Mouse (Mus musculus) gastrocnemius, postnatal 10 days (tissue): Measurements from ENCODE around the gene Vps37d. TPM values are rescaled to one million over a fixed set of nuclear protein-coding genes. Genes with fewer than 3 reads are reported as not detected.

Experiments
- DNase-seq: peaks from one replicate; pipeline ENCODE4 v3.0.0; 2021; ENCODE audit warnings: mixed read lengths
- long read RNA-seq, 2 experiments: library from polyadenylated mRNA; stranded (forward); transcript quantifications; one replicate each; pipeline ENCODE4 v2.0.0; 2021
- total RNA-seq, 2 experiments: library from RNA; stranded (reverse); gene quantifications; 2 replicates each; pipeline ENCODE4 v1.2.3; 2021

The Vps37d gene
- total RNA-seq, result 1 to 10 TPM; 2.3 to 3.0 TPM
- long read RNA-seq, experiment 1, partial matches to known transcripts, result 1 of 3 reads
- long read RNA-seq, experiment 1, other reads (novel, unspliced or antisense), result 0 of 3 reads
- long read RNA-seq, experiment 2, partial matches to known transcripts, result 0 of 4 reads
- long read RNA-seq, experiment 2, other reads (novel, unspliced or antisense), result 1 of 4 reads

DNA sequence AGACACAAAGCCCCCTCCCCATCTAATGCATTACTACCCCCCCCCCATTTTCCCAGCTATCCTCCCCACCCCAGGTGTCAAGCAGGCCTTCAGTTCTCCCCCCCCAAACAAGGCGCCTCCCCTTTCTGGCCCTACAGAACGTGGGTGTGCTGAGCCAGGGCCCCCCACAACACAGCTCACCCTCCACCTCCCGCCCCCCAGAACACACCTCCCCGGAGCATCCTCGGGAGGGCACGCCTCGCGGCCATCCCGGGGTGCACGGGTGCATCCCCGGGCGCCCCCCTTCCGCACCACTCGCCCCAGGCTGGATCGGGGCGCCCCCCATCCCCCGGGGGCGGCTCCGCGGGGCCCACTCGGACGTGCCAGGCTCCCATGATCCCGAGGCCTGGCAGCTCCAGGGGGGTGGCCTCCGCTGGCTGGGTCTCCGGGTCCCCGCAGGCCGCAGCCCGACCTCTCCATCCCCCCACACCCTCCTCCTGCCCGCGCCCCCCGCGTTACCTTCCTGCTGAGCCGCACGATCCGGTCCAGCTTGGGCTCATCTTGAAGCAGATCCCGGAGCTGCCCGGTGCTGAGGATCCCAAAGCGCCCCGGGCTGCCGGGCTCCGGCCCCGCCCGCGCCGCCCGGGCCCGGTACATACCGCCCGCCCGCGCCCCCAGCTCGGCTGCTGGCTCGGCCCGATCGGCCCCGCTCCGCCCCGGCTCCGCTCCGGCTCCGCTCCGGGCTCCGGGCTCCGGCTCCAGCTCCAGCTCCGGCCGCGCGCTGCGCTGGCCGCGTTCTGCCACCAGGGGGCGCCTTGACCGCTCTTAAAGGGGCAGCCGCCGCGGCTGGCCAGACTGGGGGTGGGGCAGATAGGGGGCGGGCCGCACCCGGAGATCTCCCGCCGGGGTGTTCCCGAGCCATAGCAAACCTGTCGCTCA lies at the start of gene Vps37d:
Gene Vps37d, minus strand, starts transcription at position 703 of the 918 bp plus-strand sequence.
- peak; percentile 98 for DNase-seq

DNA sequence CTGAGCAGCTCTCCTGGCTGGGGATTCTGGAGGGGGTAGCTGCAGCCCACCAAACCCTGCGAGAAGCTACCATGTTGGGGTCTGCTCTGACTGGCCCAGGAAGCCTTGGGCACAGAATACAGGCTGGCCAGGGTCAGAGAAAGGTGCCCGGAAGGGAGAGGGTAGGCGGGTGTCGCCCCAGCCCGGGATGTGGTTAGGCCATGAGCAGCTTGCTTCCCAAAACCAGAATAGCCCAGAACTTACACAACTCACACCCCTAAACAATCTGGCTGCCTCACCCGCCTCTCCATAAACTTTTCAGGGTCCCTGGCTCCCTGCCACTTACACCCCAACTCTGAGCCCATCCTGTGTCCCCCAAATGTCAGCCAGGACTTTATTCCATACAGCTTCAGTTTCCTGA lies 49.6 kb upstream of the Vps37d start:
- no peak for DNase-seq

DNA sequence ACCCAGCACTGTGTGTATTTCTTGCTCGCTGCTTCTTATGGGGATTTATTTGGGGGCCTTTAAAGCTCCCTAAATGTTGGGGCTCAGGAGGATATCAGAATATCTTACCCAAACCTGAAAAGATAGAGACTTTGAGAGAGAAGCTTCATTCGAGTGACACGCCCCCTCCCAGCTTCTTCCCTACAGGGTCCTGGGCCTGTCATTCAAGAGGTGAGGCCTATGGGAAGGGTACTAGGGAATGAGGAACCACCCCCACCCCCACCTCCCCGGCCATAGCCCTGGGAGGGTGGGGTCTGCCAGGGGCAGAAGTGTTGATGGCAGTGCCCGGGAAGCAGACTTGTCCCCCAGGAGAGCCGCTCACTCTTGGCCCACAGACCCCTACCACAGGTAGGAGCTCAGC lies 48.1 kb upstream of the Vps37d start:
- DNase-seq, result no peak

DNA sequence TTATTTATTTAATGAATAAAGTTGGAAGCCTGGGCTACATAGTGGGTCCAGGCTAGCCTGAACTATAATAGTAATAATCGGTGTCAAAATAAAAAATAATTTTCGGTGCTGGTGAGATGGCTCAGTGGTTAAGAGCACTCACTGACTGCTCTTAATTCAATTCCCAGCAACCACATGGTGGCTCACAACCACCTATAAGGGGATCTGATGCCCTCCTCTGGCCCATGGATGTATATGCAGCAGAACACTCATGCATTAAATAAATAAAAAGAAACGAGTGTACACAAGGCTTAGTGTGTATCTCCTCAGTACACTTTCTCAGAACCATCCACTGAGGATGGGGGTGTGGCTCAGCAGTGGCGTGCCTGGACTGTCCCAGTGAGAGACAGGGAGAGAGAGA lies 42.7 kb upstream of the Vps37d start:
- no peak for DNase-seq

DNA sequence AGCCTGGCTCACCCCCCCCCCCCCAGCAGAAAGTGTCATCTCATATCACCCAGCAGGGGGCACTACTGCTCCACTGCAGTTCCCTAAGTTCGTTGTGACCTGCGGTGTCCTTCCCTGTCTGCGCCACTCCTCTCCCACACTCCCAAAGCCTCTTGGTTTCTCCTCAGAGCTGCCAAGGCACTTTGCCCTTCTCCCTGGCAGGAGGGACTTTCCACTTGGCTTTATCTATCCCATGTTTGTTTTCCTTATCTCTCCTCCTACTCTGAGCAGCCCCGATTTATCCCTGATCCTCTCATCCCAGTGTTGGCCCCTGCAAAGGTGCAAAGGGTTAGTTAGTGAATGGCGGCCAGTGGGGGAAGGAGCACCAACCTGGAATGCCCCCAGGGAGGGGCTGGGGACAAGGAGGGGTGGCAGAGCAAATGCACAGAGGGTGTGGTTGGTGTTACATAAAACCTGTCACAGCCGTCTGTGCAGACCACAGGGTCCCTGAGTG lies 40.6 kb upstream of the Vps37d start:
- peak; percentile 69 for DNase-seq

DNA sequence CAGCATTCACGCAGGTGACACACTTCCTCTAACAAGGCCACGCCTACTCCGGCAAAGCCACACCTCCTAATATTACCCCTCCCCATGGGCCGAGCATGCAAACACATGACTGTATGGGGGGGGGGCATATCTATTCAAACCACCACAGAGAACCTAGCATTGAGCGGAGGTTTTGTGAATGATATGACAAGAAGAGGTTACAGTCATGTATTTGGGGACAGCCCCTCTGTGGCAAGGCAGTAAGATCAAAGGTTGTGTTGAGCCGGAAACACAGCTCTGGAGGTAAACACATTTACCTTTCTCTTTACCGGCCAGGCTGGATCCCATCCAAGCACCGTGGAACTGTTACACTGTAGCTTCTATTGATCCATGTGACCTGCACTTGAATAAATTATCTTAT lies 37.2 kb upstream of the Vps37d start:
- no peak for DNase-seq

DNA sequence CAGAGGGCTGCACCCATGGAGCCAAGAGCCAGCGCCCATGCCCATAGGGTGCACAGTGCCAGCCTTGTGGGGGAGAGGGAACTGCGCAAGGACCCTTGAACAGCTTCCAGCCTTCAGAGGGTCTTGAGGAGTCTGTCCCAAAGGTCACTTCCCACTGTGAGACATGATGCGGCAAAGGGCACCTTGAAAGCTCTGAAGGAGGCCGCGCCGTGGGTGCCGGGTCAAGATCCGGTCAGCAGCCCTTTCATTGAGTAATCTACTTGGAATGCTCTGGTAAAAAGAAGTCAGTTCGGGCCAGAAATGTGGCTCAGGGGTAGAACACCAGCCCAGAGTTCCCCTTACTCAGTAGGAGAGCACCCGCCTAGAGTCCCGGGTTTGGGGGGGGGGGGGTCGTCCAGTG lies 35.7 kb upstream of the Vps37d start:
- no peak for DNase-seq

DNA sequence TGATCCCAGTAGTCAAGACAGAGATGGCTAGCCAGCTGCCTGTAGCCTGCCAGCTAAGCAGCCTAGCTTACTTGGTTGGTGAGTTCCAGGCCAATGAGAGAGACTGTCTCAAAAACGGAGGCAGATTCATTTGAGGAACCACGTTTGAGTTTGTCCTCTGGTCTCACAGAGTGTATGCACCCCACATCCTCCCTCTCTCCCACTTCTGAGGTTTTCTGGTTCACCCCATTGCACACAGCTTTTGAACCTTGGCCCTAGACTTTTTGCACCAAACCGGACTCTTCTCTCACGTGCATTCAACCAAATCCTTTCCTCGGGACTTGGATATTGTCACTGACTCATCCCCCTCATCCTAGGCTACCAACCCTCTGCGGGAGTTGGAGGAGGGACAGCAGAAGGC lies 31.9 kb upstream of the Vps37d start:
- DNase-seq, result no peak

DNA sequence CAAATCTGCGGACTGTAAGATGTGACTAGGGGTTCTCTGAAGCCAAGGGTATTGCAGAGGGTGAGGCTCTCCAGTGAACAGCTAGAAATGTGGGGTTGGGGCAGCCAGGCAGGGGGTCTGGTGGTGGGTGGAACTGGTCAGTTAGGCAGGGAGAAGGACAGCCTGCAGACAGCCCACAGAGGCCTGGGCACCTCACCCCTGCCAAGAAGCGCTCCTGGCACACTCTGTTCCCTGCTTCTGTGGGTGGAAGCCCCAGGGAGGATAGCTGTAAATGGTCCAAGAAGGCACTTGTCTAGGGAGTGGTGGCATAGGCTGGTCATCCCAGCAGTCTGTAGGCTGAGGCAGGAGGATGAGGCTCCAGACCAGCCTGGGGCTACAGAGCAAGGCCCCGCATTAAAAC lies 31.4 kb upstream of the Vps37d start:
- no peak for DNase-seq

DNA sequence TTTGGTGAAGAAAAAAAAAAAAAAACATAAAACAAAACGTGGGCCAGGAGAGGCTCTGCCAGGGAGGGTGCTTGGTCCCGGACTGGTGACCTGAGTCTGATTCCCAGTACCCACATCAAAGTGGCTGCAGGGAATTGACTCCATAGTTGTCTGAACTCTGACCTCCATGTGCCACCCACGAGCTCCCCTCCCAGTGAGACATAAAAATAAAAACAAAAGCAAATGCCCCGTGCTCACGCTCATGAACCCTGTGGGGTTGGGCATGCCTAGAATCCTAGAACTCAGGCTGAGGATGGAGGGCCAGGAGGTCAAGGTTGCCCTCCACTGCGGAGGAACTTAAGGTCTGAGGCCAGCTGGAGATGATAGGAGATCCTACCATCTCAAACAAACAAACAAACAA lies 31.0 kb upstream of the Vps37d start:
- DNase-seq, result no peak

DNA sequence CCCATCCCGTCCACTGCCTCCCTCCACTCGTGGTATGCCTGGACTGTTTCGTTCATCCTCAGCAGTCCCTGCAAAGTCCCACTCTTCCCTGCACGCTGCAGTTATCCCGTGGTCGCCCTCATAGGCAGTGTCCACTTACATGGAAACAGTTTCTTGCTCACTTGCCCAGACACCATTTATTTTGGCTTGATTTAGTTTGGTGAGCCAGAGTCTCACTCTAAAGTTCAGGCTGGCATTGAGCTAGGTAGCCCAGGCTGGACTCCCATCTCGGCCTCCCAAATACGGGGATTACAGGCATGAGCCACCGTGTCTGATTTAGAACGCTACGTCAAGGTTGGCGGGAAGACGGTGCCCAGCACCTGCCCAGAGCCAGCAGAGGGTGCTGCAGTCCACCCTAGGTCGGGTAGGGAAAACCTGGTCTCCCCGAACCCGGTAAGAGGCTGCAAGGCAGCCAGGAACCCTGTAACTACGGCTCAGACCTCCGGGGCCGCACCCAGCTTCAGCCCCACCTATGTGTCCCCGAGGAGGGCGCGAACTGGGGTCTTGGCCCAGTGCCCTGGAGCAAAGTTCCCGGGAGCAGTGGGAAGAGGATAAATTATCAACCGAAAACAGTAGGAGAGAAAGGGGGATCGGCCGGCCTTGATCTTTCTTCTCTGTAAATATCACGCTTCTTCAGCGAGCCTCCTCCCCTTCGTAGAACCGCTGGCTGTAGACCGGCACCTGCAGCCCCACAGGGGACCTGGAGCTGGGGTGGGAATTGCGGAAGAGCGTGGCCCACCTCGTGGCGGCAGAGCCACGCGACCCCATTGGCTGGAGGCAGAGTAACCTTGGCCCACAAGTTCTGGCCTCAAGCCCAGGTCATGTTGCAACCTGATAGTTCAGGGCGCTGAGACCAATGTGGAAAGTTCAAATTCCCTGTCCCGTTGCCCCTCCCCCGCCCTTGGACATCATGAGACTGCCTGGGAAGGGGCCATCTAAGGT lies 29.7 kb upstream of the Vps37d start:
- peak; percentile 81 for DNase-seq

DNA sequence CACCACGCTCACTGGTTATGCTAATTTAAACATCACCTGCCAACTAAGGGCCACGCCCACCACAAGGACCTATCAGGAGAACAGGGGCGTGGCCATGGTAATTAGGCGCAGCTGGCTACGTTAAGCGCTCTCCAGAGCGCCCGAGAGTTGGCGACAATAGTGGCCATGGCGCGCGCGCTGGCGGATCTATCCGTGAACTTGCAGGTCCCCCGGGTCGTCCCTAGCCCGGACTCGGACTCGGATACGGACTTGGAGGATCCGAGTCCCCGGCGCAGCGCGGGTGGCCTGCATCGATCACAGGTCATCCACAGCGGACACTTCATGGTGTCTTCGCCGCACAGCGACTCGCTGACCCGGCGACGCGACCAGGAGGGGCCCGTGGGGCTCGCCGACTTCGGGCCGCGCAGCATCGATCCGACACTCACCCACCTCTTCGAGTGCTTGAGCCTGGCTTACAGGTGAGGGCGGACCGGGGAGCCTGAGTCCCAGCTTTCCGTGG lies 28.7 kb upstream of the Vps37d start:
- peak; percentile 78 for DNase-seq

DNA sequence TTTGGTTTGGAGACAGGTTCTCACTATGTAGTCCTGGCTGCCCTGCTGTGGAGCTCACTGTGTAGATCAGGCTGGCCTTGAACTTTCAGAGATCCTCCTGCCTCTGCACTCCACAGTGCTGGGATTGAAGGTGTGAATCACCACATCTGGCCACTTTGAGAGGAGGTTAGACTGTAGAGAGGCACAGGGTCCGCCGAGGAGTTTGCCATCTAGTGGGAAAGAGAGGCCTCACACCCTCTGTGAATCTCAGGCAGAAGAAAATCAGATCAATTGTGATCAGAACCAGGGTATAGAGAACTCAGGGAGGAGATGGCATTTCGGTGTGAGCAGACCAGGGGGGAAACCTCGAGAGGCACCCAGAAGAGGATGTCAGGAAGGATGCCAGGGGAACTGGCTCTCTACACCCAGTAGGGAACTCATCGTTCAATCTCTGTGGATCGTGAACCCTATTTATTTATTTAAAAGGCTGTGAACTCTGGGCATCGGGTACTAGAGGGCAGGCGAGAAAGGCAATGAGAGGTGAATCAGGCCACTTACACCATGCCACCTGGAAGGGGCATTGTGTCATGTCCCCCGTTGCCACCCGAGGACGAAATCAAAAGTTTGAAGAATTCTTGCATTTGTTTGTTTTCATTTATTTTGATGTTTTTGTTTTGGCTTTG lies 26.1 kb upstream of the Vps37d start:
- DNase-seq, result no peak

DNA sequence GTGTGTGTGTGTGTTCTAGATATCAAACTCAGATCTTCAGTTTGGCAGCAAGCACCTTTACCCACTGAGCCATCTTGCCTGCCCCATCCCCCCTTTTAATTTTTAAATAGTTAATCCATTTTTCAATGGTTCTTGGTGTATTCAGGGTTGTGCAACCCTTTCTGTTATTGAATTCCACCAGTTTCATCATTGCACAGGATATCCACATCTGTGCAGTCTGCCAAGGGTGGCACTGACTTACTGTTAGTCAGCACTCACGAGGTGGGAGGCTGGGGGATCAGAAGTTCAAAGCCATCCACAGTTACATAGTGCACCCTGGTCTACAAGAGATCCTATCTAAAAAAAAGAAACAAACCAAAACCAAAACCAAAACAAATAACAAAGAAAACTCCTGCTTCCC lies 22.9 kb upstream of the Vps37d start:
- DNase-seq, result no peak

DNA sequence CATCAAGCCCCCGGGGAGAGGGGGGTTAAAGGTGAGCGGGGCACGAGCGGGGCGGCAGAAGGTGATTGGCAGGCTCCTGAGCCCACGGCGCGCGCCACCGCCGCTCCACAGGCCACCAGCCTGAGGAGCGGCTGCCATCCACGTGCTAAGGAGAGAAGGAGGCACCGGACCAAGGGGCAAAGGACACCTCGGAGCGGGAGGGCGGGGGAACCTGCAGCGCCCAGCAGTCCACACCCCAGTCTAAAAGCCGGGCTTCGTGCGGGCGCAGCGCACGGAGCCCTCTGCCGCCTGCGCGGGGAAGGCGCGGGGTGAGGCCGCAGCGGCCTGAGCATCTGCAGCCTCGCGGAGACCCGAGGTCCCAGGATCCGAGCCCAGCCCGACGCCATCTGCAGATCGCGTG lies 11.6 kb upstream of the Vps37d start, which contains the start of gene Mlxipl:
Gene Mlxipl, plus strand, starts transcription at position 238 of the 400 bp plus-strand sequence.
- no peak for DNase-seq

DNA sequence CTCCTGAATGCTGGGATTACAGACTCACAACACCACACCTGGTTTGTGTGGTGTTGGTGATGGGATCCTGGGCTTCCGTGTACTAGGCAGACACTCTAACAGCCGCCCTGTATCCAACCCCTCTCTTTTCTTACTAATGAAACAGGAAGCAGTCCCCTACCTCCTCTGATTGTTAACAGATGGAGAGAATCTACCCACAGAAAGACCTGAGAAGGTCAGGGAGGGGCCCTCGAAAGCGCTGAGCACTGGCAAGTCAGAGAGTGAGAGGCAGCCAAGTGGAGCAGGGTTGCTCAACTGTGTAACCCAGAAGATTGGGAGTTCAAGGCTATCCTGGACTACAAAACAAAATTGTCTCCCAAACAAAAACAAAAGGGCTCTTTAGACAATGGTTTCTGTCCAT lies 8.8 kb upstream of the Vps37d start:
- DNase-seq, result no peak

DNA sequence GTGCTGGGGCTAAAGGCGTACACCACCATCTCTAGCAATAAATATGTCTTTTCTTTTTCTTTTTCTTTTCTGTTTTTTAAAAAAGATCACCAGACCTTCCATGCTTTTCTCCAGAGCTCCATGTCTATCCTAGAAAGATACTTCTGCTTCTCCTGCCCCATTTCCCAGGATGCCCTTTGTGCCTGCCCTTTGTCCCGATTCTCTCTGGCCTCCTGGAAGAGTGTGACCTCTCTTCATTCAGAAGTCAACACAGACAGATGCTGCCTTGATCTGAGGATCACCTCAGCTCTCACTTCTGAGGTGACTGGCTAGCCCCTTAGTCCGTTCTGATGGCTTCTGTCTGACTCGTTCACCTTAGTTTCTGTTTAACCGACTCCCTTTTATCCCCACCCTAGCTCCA lies 2.5 kb upstream of the Vps37d start:
- DNase-seq, result no peak

DNA sequence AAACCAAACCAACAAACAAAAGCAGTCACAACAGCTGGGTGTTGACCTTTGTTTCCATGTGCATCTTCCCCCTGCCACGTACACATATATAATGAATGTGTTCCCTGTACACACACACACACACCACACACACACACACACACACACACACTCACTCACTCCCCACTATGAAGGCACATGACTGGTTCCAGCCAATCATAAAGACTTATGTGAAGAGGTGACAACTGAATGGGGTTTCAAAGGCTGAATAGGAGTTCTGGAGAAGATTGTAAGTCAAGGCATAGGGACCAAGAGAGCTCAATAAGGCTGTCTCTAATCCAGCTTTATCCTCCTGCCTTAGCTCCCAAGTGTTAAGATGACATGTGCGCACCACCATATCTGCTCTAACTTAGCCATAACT lies 1.5 kb upstream of the Vps37d start:
- no peak for DNase-seq

DNA sequence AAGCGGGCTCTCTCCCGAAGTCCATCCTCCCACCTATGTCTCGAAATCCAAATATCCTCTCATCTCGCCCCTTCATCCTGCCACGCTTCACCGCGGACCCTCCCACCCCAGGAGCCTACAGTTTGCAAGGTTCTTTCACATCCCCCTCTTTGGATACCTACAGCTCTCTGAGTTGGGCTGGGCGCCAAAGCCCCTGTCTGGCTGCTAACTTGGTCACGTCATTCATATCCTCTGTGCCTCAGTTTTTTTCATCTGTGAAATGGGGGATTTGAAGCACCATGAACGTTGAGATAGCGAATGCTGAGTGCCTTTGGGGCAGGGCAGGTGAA lies 380 bp upstream of the Vps37d start:
- no peak for DNase-seq

DNA sequence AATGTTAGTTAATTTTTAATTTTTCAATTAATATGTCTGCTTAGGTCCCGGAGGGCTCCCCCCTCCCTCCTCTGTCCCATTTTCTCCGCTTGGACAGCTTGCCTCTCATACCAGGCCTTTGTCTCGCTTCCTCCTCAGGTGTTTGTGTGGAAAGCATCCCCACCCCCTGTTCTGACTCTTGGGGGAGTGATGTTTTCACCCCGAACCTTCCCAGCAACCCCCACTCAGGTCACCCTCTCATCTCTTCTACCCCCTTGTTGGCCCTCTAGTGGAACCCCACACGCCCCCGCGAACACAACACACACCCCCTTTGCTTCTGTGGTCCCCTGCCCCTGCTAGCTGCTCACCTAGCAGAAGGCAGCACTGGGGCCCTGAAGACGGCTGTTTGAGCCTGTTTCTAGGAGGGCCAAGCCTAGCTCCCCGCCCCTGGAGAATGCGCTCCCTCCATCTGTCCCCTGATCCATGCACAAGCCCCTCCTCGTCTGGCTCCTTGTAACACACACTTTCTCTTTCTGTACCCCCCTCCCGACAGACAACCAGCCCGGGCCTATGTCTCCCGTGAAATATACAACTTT lies 1.0 kb downstream of the Vps37d start:
- no peak for DNase-seq

DNA sequence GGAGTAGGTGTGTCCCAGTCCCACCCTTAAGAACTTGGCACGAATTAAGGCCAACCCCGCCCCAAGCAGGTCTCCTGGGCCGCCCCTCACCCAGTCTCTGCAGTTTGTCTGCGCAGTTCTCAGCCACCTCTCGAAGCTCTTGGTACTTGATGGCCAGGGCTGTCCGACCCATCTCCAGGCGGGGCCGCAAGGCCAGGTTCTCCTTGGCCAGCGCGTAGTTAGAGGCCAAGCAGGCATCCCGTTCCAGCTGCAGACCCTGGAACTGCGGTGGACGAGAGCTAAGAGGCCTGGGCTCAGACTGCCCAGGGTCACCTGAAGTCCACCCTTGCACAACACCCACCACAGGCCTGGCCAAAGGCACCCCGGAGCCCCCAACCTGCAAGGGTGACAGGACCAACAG lies 1.7 kb downstream of the Vps37d start:
- DNase-seq, result no peak
